Mouse (Mus musculus) olfactory bulb, adult 2 months (tissue): ENCODE results near the gene Il1rapl1.

Experiments used
- CTCF ChIP-seq: fragments of 200-500 bp; IDR thresholded peaks from 2 replicates; pipeline ENCODE4 v1.5.1; 2012; ENCODE audit warnings: low read depth, mild to moderate bottlenecking, low read length, moderate library complexity; ENCODE audit not compliant: insufficient read depth
- POLR2A ChIP-seq: fragments of 200-500 bp; IDR thresholded peaks from 2 replicates; pipeline ENCODE4 v1.6.1; 2012; ENCODE audit warnings: mild to moderate bottlenecking, low read depth, low read length, moderate library complexity; ENCODE audit not compliant: insufficient read depth

- no peak for TF ChIP-seq CTCF
- TF ChIP-seq POLR2A = no peak
Measured at GRCm38 (mm10) chrX:87655644-87656043, 459.8 kb downstream of the Il1rapl1 start.
